Mouse (Mus musculus): ENCODE results near the gene Zscan29.
"Not testable (repeated sequence)": the region's sequence is repeated elsewhere in the genome, so short reads cannot be mapped to it uniquely, and the experiment has no call there.

Zscan29 gene

DNA sequence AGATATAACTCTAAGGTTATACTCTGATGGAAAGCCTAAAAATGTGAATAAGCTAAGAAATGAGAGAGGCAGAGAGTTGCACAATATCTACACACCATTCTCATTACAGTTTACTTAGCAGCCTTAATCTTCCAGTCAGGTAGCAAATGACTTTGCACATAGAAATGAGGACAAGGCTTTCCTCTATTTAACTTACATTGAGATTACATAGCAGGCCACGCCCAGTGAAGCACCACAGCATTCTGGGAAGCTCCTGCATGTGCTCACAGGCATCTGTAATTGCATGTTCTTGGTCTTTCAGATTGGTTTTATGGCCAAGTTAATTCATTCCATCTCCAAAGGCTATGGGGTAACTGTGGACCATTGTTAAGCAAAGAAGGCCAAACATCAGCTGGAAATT is 38.1 kb downstream of the Zscan29 start:
- no peak for DNase-seq

DNA sequence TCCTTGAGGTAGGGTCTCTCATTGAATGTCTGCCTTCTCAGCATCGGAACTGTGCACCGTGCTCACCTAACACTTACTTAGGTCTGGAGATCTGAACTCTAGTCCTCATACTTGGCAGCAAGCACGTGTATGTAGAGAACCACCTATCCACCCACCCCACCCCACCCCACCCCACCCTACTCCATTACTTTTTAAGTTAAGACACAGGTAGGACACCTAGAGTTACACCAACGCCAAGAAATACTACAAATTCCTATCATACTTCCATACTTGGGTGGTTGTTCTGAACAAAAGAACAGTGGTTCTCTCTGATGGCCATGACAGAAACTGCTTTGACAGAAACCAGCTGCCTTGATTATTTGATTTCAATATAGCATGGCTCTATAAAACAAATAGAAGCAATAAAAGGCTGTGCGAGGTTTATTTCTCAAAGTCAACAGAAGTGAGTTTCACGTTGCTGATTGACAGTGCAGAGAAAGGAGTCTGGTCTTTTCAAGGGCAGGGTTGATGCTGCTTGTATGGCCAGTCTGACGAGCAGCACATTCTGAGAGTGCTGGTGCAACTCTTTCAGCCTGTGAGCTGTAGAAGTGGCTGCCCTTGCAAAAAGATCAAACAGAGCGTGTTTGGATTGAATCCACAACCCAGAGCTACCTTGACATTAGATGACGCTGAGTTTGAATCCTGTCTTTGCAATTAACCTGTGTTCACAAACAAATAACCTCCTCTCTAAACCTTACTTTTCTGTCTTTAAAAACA is 41.9 kb downstream of the Zscan29 start:
- no peak for DNase-seq

DNA sequence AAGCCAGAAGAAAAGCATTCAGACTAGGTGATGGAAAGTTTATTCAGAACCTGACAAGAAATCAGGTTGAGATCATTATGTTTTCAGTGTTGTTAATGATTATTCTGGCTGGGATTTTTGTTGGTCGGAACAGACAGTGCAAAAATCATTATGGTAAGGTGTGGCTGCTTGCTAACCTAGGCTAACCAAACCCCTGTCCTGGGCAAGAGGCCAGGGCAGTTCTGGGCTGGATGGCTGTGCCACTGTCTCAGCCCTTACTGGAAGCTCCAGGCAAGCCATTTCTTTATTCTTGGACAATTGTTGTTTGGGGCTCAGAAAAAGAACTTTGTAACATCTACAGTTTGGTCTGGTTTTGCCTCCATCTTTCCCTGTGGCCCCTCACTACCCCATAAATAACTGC is 43.4 kb downstream of the Zscan29 start:
- DNase-seq, result no peak

DNA sequence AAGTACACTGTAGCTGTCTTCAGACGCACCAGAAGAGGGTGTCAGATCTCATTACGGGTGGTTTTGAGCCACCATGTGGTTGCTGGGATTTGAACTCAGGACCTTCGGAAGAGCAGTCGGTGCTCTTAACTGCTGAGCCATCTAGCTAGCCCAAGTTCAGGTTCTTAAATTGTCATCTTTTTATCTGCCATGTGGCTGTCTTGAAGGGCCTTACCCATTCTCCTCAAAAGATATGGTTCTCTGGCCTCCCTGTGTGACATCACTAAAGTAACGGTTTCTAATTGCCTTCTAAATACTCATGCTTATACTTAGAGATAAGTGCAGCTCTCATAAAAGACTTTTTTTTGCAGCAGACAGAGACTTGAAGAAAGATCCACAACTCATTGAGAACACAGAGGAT is 44.6 kb downstream of the Zscan29 start:
- DNase-seq, result not testable (repeated sequence)

DNA sequence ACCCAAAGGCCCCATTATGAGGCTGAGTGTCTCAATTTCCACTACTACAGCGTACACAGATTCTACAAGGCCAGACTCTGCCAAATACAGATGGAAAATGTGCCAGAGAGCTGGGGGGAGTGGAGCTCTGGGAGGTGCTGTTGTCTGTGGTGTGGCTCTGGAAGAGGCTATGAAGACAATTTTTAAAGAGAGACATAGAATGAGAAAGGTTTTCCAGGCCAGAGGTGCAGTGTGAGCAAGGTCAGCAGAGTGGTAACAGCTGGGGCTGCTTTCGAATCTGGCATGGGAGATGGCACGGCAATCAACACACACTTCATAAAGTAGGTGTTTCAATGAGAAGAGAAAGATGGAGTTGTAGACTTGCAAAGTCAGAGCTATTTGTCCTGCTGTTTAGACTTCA is 51.7 kb downstream of the Zscan29 start:
- DNase-seq, result no peak

DNA sequence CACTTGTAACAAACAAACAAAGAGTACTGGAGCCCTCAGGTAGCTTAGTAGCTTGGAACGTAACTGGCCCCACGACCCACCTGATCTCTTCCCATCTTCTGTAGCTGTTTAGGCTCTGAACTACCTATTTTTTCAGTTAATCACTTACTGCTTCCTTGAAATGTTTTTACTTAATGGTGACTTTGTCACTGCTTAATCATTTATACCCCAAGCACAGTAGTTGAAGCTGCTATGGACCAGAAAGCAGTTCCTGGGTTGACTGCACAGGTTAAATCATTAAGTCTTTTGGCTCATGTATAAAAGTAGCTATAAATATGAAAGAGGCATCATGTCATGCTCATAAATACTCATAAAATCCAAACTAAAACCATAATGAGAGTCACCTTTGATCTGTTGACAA is 55.5 kb downstream of the Zscan29 start:
- no peak for DNase-seq

DNA sequence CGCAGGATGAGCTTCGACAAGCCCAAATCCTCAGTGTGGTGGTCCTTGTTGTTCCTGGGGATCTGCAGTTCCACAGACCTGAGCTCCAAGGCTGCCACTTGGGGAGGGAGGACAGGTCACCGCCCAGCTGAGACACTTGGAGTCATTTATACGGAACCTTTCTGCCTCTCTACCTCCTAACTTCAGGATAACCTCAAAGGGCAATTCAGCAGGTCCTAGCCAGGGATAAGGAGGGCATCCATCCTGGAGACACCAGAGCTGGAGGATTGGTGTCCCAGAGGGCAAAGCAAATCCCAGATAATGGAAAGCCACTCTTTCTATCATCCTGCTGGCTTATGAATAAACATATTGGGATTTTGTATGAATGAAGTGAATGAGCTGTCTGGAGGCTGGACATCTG is 61.2 kb downstream of the Zscan29 start, which contains the start of gene Tgm7:
TSS of gene Tgm7 (minus strand) at position 101 of the 400 bp plus-strand sequence.
- DNase-seq, result no peak
